Mouse (Mus musculus) spleen, adult 2 months (tissue): ENCODE measurements at regions not wholly inside any gene's neighbourhood (a gene's known extent, or its start where the extent isn't known, plus 50 kb on each side); places are given as distances from the start of the nearest gene placed in this dataset.
A peak's percentile ranks its signal among the peaks of the same experiment; 100 is the strongest.

Experiments used
- DNase-seq, 2 experiments: peaks; one replicate each; pipeline versions ENCODE4 v3.0.0 to v3.0.0-alpha.2; 2012 to 2021; ENCODE audit warnings: low spot score in 2 of 2, low read depth in 1 of 2
- H3K27ac ChIP-seq: fragments of 200-500 bp; 2 replicates; pipeline ENCODE4 v1.5.1; 2012; ENCODE audit warnings: low read length, inconsistent platforms; ENCODE audit not compliant: insufficient read depth
- H3K27me3 ChIP-seq: fragments of 200-500 bp; 2 replicates; pipeline ENCODE4 v1.6.1; 2012; ENCODE audit warnings: mild to moderate bottlenecking, moderate library complexity, low read length, inconsistent platforms; ENCODE audit not compliant: control insufficient read depth, insufficient read depth
- H3K36me3 ChIP-seq: fragments of 200-500 bp; 2 replicates; pipeline ENCODE4 v1.6.1; 2012; ENCODE audit warnings: mild to moderate bottlenecking, low read length, inconsistent platforms; ENCODE audit not compliant: control insufficient read depth, insufficient read depth
- H3K4me1 ChIP-seq: fragments of 200-500 bp; 2 replicates; pipeline ENCODE4 v1.6.1; 2011; ENCODE audit warnings: inconsistent platforms; ENCODE audit not compliant: control insufficient read depth, insufficient read depth, insufficient read length
- H3K4me3 ChIP-seq: fragments of 200-500 bp; 2 replicates; pipeline ENCODE4 v1.5.1; 2011; ENCODE audit warnings: mild to moderate bottlenecking, inconsistent platforms; ENCODE audit not compliant: insufficient read depth, insufficient read length; ENCODE audit errors: extremely low read depth
- CTCF ChIP-seq: fragments of 200-500 bp; IDR thresholded peaks from 2 replicates; pipeline ENCODE4 v1.5.1; 2011; ENCODE audit warnings: mild to moderate bottlenecking, inconsistent platforms; ENCODE audit not compliant: insufficient read depth, insufficient read length, insufficient replicate concordance; ENCODE audit errors: extremely low read depth
- POLR2A ChIP-seq: fragments of 200-500 bp; IDR thresholded peaks from 2 replicates; pipeline ENCODE4 v1.6.1; 2011; ENCODE audit warnings: low read depth, low read length, inconsistent platforms
- WGBS: fragments of 180-500 bp; shearing (Covaris S2); methylation state at CpG from one replicate; pipeline ENCODE4 v1.1.7; 2018; 5-methylcytosine and 5-hydroxymethylcytosine counted together

GRCm38 (mm10) chr10:98831488-98831887, 82.7 kb upstream of the Atp2b1 start:
- Histone ChIP-seq H3K4me1 (no peaks in the 10 kb centered on the region), H3K27ac (no peak overlapping the region), H3K27me3 (no peaks in the 10 kb centered on the region), H3K36me3 (no peaks in the 10 kb centered on the region), H3K4me3 (no peak overlapping the region)
- 35% methylated on average over 7 of the region's 7 CpGs for WGBS
- no peak for DNase-seq
- no peak for TF ChIP-seq POLR2A

DNA sequence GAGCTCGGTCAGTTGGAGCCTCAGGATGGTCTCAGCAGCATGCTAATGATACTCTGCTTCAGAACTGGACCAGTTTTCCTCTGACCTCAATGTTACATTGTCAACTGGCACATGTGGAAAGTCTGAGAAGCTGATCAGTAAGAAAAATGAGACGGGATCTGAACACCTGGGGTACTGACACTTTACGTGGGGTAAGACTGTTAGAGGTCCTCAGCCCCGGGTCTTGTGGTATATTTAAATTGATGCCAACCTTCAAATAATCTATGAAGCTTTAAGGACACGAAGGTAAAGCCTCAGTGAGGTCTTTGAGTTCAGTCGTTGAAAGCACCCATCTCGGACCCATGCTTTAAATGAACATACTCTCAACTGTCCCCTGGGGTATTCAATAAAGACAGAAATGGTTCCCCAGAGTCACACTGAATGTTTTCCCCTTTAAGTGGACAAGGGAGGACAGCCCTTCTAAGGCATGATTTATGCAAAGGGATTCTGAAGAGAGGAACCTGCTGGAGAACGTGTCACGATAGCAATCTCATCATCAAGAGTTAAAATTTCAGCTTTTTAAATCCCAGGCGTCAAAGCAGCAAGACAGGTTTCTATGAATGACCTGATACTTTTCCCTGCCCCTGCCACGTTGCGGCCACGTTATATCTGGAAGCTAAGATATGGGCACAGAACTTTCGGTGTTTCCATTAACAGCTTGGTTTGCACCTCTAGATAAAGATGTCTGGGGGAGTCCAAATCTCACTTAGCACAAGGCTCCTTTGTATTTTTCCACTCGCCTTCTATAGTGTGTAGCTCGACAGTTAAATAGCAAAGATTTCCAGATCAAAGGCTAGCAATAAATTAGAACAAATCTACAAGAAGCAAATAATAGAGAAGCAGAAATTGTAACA, 76.7 kb upstream of the Atp2b1 start:
- peaks cover 15% of the 10 kb centered on the region; the same call in 1 of the 2 replicates for H3K4me1 ChIP-seq
- no peaks in the 10 kb centered on the region for H3K36me3 ChIP-seq
- no peaks in the 10 kb centered on the region for H3K27me3 ChIP-seq
- no peak overlapping the region for H3K27ac ChIP-seq
- no peak for DNase-seq
- 83% methylated on average over 16 of the region's 16 CpGs for WGBS
- TF ChIP-seq POLR2A (no peak), CTCF (no peak)
- no peak overlapping the region for H3K4me3 ChIP-seq

- DNase-seq: no peak
- no peak overlapping the region for H3K27ac ChIP-seq
- 93% methylated on average over 8 of the region's 8 CpGs for WGBS
Measured at GRCm38 (mm10) chr10:98838926-98839679, 75.1 kb upstream of the Atp2b1 start.

DNA sequence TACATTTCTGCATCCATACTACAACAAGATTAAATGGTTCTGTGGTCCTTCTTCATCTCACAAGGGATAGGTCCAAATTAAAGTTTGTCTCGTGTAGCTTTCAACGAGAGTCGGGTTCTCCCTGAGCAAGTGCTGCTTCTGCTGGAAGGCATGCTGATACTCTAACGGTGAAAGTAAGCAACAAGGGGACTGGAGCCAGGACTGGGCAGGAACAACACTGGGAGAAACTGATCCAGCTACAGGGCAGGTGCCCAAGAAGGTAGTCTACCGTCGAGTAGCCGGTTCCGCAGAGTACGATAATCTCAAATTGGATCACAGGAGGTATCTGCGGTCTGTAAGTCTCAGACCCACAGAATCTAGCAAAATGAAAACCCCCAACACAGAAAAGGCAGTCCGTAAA, 74.2 kb upstream of the Atp2b1 start:
- Histone ChIP-seq H3K27ac (no peak overlapping the region), H3K4me3 (no peak overlapping the region), H3K4me1 (peaks cover 17% of the 10 kb centered on the region; the same call in 1 of the 2 replicates), H3K36me3 (no peaks in the 10 kb centered on the region), H3K27me3 (no peaks in the 10 kb centered on the region)
- TF ChIP-seq CTCF (no peak), POLR2A (no peak)
- DNase-seq: no peak
- WGBS: 92% methylated on average over 11 of the region's 11 CpGs

More at GRCm38 (mm10) chr10:98838926-98839679, 75.1 kb upstream of the Atp2b1 start:
- Histone ChIP-seq H3K27me3 (no peaks in the 10 kb centered on the region), H3K4me1 (peaks cover 17% of the 10 kb centered on the region; the same call in 1 of the 2 replicates), H3K36me3 (no peaks in the 10 kb centered on the region), H3K4me3 (no peak overlapping the region)
- no peak for TF ChIP-seq CTCF
- no peak for TF ChIP-seq POLR2A

DNA sequence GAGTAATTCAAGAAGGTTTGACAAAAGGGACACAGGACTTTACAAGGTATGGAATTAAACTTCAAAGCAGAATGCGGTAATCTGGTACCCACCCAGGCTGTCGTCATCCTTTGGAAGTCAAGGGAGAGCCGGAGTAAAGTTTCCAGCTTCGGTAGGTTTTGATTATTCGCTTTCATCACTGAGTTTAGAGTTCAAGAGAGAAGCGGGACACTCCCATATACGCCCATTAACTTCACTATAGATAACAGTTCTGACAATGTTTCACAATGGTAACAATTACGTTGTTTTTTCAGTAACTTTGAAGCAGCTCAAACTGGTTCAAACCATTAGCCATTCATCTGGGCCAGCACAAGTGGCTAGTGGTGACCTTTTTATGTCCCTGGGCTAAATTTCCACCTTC, 73.8 kb upstream of the Atp2b1 start:
- H3K27ac ChIP-seq: no peak overlapping the region
- no peak for DNase-seq
- no peak for TF ChIP-seq POLR2A
- TF ChIP-seq CTCF: no peak
- H3K36me3 ChIP-seq: no peaks in the 10 kb centered on the region
- no peak overlapping the region for H3K4me3 ChIP-seq
- no peaks in the 10 kb centered on the region for H3K27me3 ChIP-seq
- H3K4me1 ChIP-seq: peaks cover 17% of the 10 kb centered on the region; the same call in 1 of the 2 replicates
- 90% methylated on average over 8 of the region's 8 CpGs for WGBS

DNA sequence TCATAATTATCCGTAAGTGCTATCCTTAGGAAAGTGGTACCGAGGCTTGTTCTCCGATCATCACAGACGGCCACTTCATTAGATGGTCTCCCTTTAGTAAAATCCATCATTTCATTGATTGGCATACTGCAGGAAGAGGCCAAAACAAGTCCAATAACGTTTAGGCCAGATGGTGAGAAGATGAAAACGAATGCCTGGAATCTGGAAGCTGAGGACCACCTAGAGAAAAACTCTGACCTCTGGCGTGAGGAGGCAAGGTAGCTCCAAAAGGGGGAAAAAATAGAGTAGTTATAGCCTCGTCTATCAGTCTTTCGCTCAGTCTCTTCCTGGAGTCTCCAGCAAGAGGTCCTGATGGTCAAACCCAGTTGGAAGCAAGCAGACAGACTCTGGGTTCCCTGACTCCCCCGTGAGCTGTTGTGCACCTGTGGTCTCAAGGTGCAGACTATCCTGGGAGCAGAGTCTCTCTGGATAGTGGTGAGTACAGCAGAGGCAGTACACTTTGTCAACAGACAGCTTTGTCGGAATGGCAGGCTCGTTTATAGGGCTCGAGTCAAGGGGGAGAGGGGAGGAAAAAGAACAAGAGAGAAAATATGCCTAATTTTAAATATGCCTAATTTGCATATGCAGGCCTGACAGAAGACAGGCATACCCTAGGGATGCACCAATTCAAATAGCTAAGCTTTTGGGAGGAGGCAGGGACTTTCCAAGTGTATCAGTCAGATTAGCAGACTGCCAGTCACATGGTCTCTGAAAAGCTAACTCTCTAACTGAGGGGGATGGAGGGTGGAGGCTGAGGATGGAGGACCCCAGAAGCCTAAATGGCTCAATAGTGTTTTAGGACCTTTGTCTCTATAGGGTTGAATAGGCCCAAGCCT, 73.0 kb upstream of the Atp2b1 start:
- H3K36me3 ChIP-seq: no peaks in the 10 kb centered on the region
- H3K4me1 ChIP-seq: peaks cover 17% of the 10 kb centered on the region; the same call in 1 of the 2 replicates
- DNase-seq: peak; percentile 4 to 28
- no peaks in the 10 kb centered on the region for H3K27me3 ChIP-seq
- no peak for TF ChIP-seq POLR2A
- no peak for TF ChIP-seq CTCF
- peak overlapping the region; percentile 12; the same call in 1 of the 2 replicates for H3K27ac ChIP-seq
- H3K4me3 ChIP-seq: no peak overlapping the region
- WGBS: 89% methylated on average over 13 of the region's 13 CpGs
